Mouse (Mus musculus) CH12.LX (cell line): ENCODE measurements at regions not wholly inside any gene's neighbourhood (a gene's known extent, or its start where the extent isn't known, plus 50 kb on each side); places are given as distances from the start of the nearest gene placed in this dataset.

Source experiments
- CTCF ChIP-seq, 2 experiments: IDR thresholded peaks in 1 of 2; conservative IDR thresholded peaks in 1 of 2; 2 replicates each; pipeline ENCODE4 v1.5.1; 2011 to 2012; ENCODE audit warnings: low read depth in 2 of 2, low read length in 2 of 2, improper control_type of control experiment in 1 of 2, inconsistent platforms in 1 of 2, mild to moderate bottlenecking in 1 of 2, moderate library complexity in 1 of 2
- ELF1 ChIP-seq: IDR thresholded peaks from 2 replicates; pipeline ENCODE4 v1.6.1; 2014; ENCODE audit warnings: low read depth, mild to moderate bottlenecking, inconsistent platforms, low read length, improper control_type of control experiment
- GABPA ChIP-seq: IDR thresholded peaks from 2 replicates; pipeline ENCODE4 v1.6.1; 2012; ENCODE audit warnings: low read depth, low read length, improper control_type of control experiment, inconsistent platforms; ENCODE audit not compliant: insufficient replicate concordance
- IRF4 ChIP-seq: IDR thresholded peaks from 2 replicates; pipeline ENCODE4 v1.6.1; 2014; ENCODE audit warnings: low read depth, mild to moderate bottlenecking, inconsistent platforms, low read length, improper control_type of control experiment
- POLR2A ChIP-seq: IDR thresholded peaks from 2 replicates; pipeline ENCODE4 v1.6.1; 2011; ENCODE audit warnings: low read depth, mild to moderate bottlenecking, improper control_type of control experiment, low read length
- SMC3 ChIP-seq: IDR thresholded peaks from 2 replicates; pipeline ENCODE4 v1.6.1; 2011; ENCODE audit warnings: low read depth, low read length, improper control_type of control experiment
- USF2 ChIP-seq: conservative IDR thresholded peaks from 2 replicates; pipeline ENCODE4 v1.6.1; 2011; ENCODE audit warnings: low read depth, low read length, improper control_type of control experiment
- ZKSCAN1 ChIP-seq: IDR thresholded peaks from 2 replicates; pipeline ENCODE4 v1.6.1; 2012; ENCODE audit warnings: low read depth, inconsistent platforms, low read length, improper control_type of control experiment, borderline replicate concordance

DNA sequence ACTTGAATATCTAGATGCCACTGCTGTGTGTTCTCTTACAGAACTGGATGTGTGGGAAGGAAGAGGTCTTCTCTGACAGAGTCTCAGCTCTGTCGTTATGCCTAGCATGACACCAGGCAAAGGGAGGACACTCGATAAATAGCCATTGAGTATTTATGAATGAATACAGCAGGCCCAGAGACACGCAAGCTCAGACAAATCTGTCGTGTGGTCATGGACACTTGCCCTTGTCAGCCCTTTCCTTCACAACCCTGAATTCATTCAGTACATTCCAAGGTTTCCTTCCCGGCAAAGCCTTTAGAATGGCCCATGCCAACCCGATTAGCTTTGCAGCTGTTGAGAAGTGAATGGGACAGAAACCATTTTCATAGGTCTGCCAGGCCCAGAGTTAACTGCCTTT, 176.1 kb upstream of the 1700066M21Rik start:
- TF ChIP-seq SMC3 (no peak), GABPA (no peak), POLR2A (no peak), CTCF (conservative IDR thresholded peaks at IDR 0.05 in 1 of 2, IDR thresholded peaks at IDR 0.05 in 1 of 2; ENCODE audit: low read depth in 2 of 2, low read length in 2 of 2) (no peak), IRF4 (no peak), ELF1 (no peak), ZKSCAN1 (no peak), USF2 (no peak)
